Mouse (Mus musculus): ENCODE results near the gene Mcpt1.
"Not testable (repeated sequence)": the region's sequence is repeated elsewhere in the genome, so short reads cannot be mapped to it uniquely, and the experiment has no call there.

DNA sequence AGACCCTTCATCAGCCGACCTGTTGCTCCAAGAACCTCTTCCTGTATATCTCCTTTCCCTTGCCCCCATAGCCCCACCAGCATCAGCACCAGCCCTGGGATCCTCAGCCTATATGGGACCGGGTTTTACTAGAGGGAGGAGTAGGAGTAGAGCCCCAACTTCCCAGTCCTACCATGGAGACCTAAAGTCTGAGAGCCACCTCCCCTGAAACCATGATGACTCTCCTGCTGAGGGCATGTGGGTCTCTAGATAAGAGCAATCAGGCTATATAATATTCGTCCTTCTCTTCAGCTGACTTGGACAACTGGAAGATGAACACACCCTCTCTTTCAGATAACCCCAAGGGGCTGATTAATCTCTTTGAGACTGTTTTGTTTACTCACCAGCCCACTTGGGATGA is 30.3 kb upstream of the Mcpt1 start:
- not testable (repeated sequence) for TF ChIP-seq POLR2A, CTCF (IDR thresholded peaks at IDR 0.05; ENCODE audit: extremely low read depth, insufficient read depth, low read length)
